Mouse (Mus musculus) embryonic facial prominence, embryonic 14.5 days (tissue): ENCODE measurements around the gene Ahdc1. TPM values are rescaled to one million over a fixed set of nuclear protein-coding genes. Genes with fewer than 3 reads are reported as not detected.
A peak's percentile ranks its signal among the peaks of the same experiment; 100 is the strongest.
"Not testable (repeated sequence)": the region's sequence is repeated elsewhere in the genome, so short reads cannot be mapped to it uniquely, and the experiment has no call there.

Experiments used
- ATAC-seq: fragments of 200-750 bp; cut with Nextera tagmentation; 2 replicates; pipeline ENCODE4 v1.8.0; 2017; ENCODE audit warnings: low read depth, moderate number of reproducible peaks, moderate TSS enrichment
- DNase-seq: peaks from one replicate; pipeline ENCODE4 v3.0.0-alpha.2; 2015; ENCODE audit warnings: low spot score
- H3K27ac ChIP-seq: fragments of 300-500 bp; sonication (generic); replicated peaks from 2 replicates; pipeline ENCODE4 v1.5.1; 2014; ENCODE audit warnings: low read depth, mild to moderate bottlenecking, low read length, moderate library complexity
- H3K27me3 ChIP-seq: fragments of 300-500 bp; sonication (generic); replicated peaks from 2 replicates; pipeline ENCODE4 v1.6.1; 2014; ENCODE audit warnings: low read length; ENCODE audit not compliant: control insufficient read depth, insufficient read depth
- H3K36me3 ChIP-seq: fragments of 300-500 bp; sonication (generic); 2 replicates; pipeline ENCODE4 v1.6.1; 2014; ENCODE audit warnings: low read length, mixed read lengths; ENCODE audit not compliant: control insufficient read depth, insufficient read depth
- H3K4me1 ChIP-seq: fragments of 300-500 bp; sonication (generic); 2 replicates; pipeline ENCODE4 v1.6.1; 2014; ENCODE audit warnings: antibody characterized with exemption, low read length; ENCODE audit not compliant: control insufficient read depth, insufficient read depth
- H3K4me2 ChIP-seq: fragments of 300-500 bp; sonication (generic); 2 replicates; pipeline ENCODE4 v1.6.1; 2014; ENCODE audit warnings: low read depth, mild to moderate bottlenecking, low read length, moderate library complexity, mixed read lengths
- H3K4me3 ChIP-seq: fragments of 300-500 bp; sonication (generic); 2 replicates; pipeline ENCODE4 v1.5.1; 2014; ENCODE audit warnings: low read depth, mild to moderate bottlenecking, low read length
- H3K9ac ChIP-seq: fragments of 300-500 bp; sonication (generic); 2 replicates; pipeline ENCODE4 v1.6.1; 2014; ENCODE audit warnings: low read depth, mild to moderate bottlenecking, low read length, moderate library complexity, mixed read lengths
- H3K9me3 ChIP-seq: fragments of 300-500 bp; sonication (generic); 2 replicates; pipeline ENCODE4 v1.6.1; 2016; ENCODE audit warnings: low read length; ENCODE audit not compliant: control insufficient read depth
- WGBS: fragments of 180-500 bp; shearing (Covaris S2); extraction: QIAGEN DNeasy Blood & Tissue Kit; methylation state at CpG from one replicate; pipeline ENCODE4 v1.1.7; 2014; 5-methylcytosine and 5-hydroxymethylcytosine counted together
- polyA plus RNA-seq: library from polyadenylated mRNA; unstranded; fragments of >200 nt; fragmentation: Nextera tagmentation; extraction: Ambion mirVana; gene quantifications from 2 replicates; pipeline ENCODE4 v1.2.1, GENCODE M21; 2014

Gene Ahdc1
- polyA plus RNA-seq, 1 experiment from 2014 or later, result 11.7 TPM

- DNase-seq (no peak), ATAC-seq (no peak)
- H3K4me3 ChIP-seq, result no peak overlapping the region
- WGBS, result 43% methylated on average over 21 of the region's 21 CpGs
- H3K36me3 ChIP-seq, result no peaks in the 10 kb centered on the region
- no peak overlapping the region; the same call in 1 of the 2 replicates for H3K27ac ChIP-seq
- H3K9ac ChIP-seq, result no peak overlapping the region; the same call in 1 of the 2 replicates
- no peaks in the 10 kb centered on the region for H3K27me3 ChIP-seq
- H3K4me2 ChIP-seq, result no peak overlapping the region
- H3K9me3 ChIP-seq, result no peaks in the 10 kb centered on the region
- peaks cover 13% of the 10 kb centered on the region for H3K4me1 ChIP-seq
Measured at GRCm38 (mm10) chr4:133003316-133004018, 7.6 kb upstream of the Ahdc1 start.

DNA sequence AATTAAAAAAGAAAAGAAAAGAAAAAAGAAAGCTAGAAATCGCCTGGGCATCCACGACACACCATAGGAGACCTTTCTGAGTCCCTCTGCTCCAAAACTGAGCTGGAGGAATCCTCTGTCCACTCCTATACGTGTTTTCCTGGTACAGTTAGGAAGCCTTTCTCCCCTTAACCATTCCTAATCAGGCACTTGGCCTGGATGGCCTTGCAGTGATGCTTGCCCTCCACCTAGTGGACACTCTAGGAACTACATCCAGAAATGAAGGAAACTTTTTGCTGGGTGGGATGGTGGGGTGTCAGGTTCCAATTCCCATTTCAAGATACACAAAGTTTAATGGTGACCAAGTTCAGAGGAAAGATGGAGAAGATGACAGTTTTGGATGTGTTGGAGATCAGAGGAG lies 5.8 kb upstream of the Ahdc1 start:
- no peak overlapping the region for H3K27ac ChIP-seq
- WGBS, result 8% methylated on average over 3 of the region's 3 CpGs
- peak; percentile 85 for DNase-seq
- no peaks in the 10 kb centered on the region for H3K9me3 ChIP-seq
- no peaks in the 10 kb centered on the region for H3K36me3 ChIP-seq
- no peak overlapping the region for H3K9ac ChIP-seq
- H3K27me3 ChIP-seq, result peaks cover 8% of the 10 kb centered on the region; the same call in 1 of the 2 replicates
- ATAC-seq, result peak; percentile 57
- no peak overlapping the region for H3K4me3 ChIP-seq
- H3K4me2 ChIP-seq, result no peak overlapping the region
- H3K4me1 ChIP-seq, result peaks cover 13% of the 10 kb centered on the region

- H3K4me1 ChIP-seq, result peaks cover 17% of the 10 kb centered on the region
- H3K9me3 ChIP-seq, H3K36me3 ChIP-seq, H3K9ac ChIP-seq, DNase-seq, H3K27me3 ChIP-seq, H3K27ac ChIP-seq, H3K4me2 ChIP-seq, ATAC-seq, H3K4me3 ChIP-seq: not testable (repeated sequence)
- 53% methylated on average over 6 of the region's 6 CpGs for WGBS
Measured at GRCm38 (mm10) chr4:133005885-133006451, 5.1 kb upstream of the Ahdc1 start.

DNA sequence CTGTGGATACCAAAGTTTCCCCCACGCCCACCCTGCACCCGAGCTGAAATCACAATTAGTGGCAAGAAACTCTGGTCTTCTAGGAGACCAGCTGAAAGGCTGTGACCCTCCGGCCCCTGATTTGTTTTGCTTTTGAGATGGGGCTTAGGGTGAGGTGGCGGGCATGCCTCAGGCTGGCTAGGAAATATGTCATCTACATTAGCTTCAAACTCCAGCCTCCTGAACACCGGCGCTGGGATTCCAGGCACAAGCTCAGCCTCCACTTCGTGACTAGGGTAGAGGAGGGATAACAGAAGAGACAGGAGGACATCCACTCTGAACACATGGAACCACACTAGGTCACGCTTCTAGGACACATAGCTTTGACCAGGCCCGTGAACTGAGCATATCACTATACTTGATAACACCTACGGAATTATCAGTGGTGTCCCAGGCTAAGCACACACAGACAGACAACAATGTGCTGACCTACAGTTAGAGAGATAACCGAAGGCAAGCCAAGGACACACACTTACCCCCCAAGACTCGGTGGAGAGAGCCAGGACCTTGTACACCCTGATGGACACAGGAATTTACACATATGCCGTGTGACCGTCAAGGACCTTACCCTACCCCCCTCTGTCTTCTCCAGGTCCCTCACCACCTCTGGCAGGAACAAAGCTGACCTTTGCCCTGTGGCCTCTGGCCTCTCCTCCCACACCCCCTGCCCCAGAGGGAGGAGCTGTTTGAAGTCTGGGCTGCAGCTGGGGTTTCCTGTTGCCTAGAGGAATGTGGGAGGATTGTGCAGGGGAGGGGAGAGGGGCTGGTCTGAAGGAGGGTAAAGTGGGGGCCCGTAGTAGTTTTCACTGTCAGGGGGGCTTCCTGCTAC lies 3.3 kb upstream of the Ahdc1 start:
- H3K27me3 ChIP-seq, result peaks cover 9% of the 10 kb centered on the region; the same call in 1 of the 2 replicates
- no peak for ATAC-seq
- H3K36me3 ChIP-seq, result no peaks in the 10 kb centered on the region
- DNase-seq, result no peak
- H3K4me3 ChIP-seq, result no peak overlapping the region
- H3K9me3 ChIP-seq, result no peaks in the 10 kb centered on the region
- H3K4me1 ChIP-seq, result peaks cover 12% of the 10 kb centered on the region
- no peak overlapping the region for H3K9ac ChIP-seq
- H3K4me2 ChIP-seq, result no peak overlapping the region
- 24% methylated on average over 15 of the region's 15 CpGs for WGBS
- H3K27ac ChIP-seq, result no peak overlapping the region

- Histone ChIP-seq H3K4me2 (no peak overlapping the region), H3K9ac (no peak overlapping the region), H3K9me3 (no peaks in the 10 kb centered on the region), H3K27ac (no peak overlapping the region), H3K27me3 (peaks cover 9% of the 10 kb centered on the region; the same call in 1 of the 2 replicates), H3K4me1 (peaks cover 13% of the 10 kb centered on the region), H3K4me3 (no peak overlapping the region), H3K36me3 (no peaks in the 10 kb centered on the region)
- under 1% methylated on average over 4 of the region's 4 CpGs for WGBS
- DNase-seq (peak; percentile 62), ATAC-seq (no peak)
Measured at GRCm38 (mm10) chr4:133009131-133009530, 1.9 kb upstream of the Ahdc1 start.

GRCm38 (mm10) chr4:133009676-133010075 lies 1.4 kb upstream of the Ahdc1 start:
- no peak for ATAC-seq
- DNase-seq, result no peak
- Histone ChIP-seq H3K9me3 (no peaks in the 10 kb centered on the region), H3K27ac (no peak overlapping the region), H3K9ac (no peak overlapping the region), H3K27me3 (peaks cover 9% of the 10 kb centered on the region; the same call in 1 of the 2 replicates), H3K4me3 (no peak overlapping the region; the same call in 1 of the 2 replicates), H3K4me2 (no peak overlapping the region), H3K4me1 (peaks cover 18% of the 10 kb centered on the region), H3K36me3 (no peaks in the 10 kb centered on the region)
- 60% methylated on average over 5 of the region's 5 CpGs for WGBS

DNA sequence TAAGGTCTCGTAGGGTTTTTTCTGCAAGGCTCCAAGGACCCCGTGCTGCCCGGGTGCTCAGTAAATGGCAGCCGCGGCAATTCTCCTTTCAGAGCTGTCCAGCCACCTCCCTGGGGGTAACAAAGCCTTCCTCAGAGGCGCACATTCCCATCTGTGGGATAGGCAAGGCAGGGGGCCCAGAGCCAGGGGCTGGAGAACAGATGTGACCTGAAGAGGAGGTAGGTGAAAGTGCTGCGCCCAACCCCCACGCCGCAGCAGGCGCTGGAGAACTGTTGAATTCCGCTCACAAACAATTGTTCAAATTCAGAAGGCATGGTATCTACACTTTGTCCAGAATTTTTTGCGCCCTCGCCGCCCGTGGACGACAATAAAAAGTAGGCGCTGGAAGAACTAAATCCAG lies 449 bp upstream of the Ahdc1 start:
- DNase-seq, result no peak
- ATAC-seq, result no peak
- Histone ChIP-seq H3K9ac (peak overlapping the region; percentile 99; the same call in 1 of the 2 replicates), H3K4me1 (peaks cover 27% of the 10 kb centered on the region), H3K36me3 (no peaks in the 10 kb centered on the region), H3K4me3 (peak overlapping the region; percentile 97), H3K9me3 (no peaks in the 10 kb centered on the region), H3K27me3 (peaks cover 9% of the 10 kb centered on the region; the same call in 1 of the 2 replicates), H3K27ac (no peak overlapping the region), H3K4me2 (peak overlapping the region; percentile 90)
- WGBS, result under 1% methylated on average over 17 of the region's 17 CpGs
